Mouse (Mus musculus) heart, embryonic 15.5 days (tissue): ENCODE measurements at regions not wholly inside any gene's neighbourhood (a gene's known extent, or its start where the extent isn't known, plus 50 kb on each side); places are given as distances from the start of the nearest gene placed in this dataset.

ENCODE experiments used
- ATAC-seq: fragments of 200-750 bp; cut with Nextera tagmentation; replicated peaks from 2 replicates; pipeline ENCODE4 v1.8.0; 2017; ENCODE audit warnings: low read depth, moderate TSS enrichment; ENCODE audit not compliant: insufficient number of reproducible peaks, insufficient read depth, low FRiP score
- H3K27ac ChIP-seq: fragments of 300-500 bp; sonication (generic); 2 replicates; pipeline ENCODE4 v1.5.1; 2015; ENCODE audit warnings: mild to moderate bottlenecking, inconsistent platforms
- H3K27me3 ChIP-seq: fragments of 300-500 bp; sonication (generic); 2 replicates; pipeline ENCODE4 v1.6.1; 2015; ENCODE audit warnings: inconsistent platforms
- H3K36me3 ChIP-seq: fragments of 300-500 bp; sonication (generic); 2 replicates; pipeline ENCODE4 v1.6.1; 2015; ENCODE audit warnings: mild to moderate bottlenecking, inconsistent platforms
- H3K4me1 ChIP-seq: fragments of 300-500 bp; sonication (generic); replicated peaks from 2 replicates; pipeline ENCODE4 v1.6.1; 2015; ENCODE audit warnings: inconsistent platforms
- H3K4me2 ChIP-seq: fragments of 300-500 bp; sonication (generic); 2 replicates; pipeline ENCODE4 v1.6.1; 2015; ENCODE audit warnings: inconsistent platforms, mild to moderate bottlenecking, moderate library complexity
- H3K4me3 ChIP-seq: fragments of 300-500 bp; sonication (generic); 2 replicates; pipeline ENCODE4 v1.5.1; 2015; ENCODE audit warnings: mild to moderate bottlenecking, inconsistent platforms
- H3K9ac ChIP-seq: fragments of 300-500 bp; sonication (generic); 2 replicates; pipeline ENCODE4 v1.6.1; 2015; ENCODE audit warnings: mild to moderate bottlenecking, inconsistent platforms
- H3K9me3 ChIP-seq: fragments of 300-500 bp; sonication (generic); replicated peaks from 2 replicates; pipeline ENCODE4 v1.6.1; 2016; ENCODE audit warnings: inconsistent platforms
- WGBS: fragments of 180-500 bp; shearing (Covaris S2); methylation state at CpG from one replicate; pipeline ENCODE4 v1.1.7; 2015; ENCODE audit warnings: mixed read lengths; 5-methylcytosine and 5-hydroxymethylcytosine counted together

DNA sequence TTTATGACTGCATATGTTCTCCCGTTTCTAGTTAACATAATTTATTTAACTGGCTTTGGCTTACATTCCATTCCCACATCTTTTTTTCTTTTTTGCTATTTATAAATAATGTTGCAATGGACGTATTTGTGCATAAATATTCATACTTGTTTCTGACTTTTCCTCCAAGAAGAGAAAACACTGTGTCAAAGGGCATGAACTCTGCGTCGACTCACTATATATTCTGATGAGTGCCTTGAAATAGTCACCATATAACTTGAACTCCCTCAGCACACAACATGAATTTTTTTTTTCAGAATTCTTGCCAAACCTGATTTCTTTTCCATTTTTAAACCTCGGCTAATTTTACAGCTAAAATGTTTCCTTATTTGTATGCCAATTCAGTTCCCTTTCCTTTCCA, 249.4 kb upstream of the Dynlrb2 start:
- ATAC-seq, result no peak
- Histone ChIP-seq H3K36me3 (no peaks in the 10 kb centered on the region), H3K9me3 (no peaks in the 10 kb centered on the region), H3K27ac (no peak overlapping the region), H3K9ac (no peak overlapping the region), H3K4me2 (no peak overlapping the region), H3K4me1 (0 out of 2 replicates have a peak, but pooled peaks cover 2% of the 10 kb centered on the region), H3K4me3 (no peak overlapping the region), H3K27me3 (no peaks in the 10 kb centered on the region)
- 74% methylated on average over 5 of the region's 5 CpGs for WGBS

DNA sequence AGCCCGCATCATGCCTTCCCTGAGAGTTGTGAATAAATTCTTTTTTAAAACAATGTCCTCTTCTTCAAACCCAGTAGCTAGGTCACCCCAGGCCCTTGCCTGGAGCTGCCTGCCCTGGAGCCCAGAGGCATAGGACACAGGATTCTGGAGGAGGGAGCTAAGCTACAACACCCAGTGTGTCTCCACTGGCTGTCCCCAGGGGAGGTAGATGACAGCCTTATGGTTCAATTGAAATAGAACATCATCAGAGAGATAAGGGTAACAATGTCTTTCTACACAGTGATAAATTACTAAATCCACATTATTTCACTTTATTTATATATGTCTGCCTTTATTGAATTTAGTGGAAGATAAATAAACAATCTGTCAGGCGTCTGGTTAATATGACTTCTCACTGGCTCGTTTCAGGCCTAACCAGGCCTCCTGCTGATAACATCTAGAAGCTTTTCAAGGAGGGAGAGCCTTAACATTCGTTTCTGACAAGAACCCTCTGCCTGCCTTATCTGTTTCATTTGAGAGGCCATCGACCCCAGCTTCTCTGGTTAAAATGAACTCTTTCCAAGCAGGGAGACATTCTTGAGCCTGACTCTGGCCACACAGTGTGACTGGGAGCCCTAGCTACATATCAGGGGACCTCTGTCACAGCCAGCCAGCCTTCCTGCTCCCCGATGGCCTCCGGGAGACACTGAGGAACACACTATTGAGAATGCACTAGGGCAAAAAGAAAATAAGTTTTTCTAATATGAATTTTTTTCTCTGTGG, 252.1 kb upstream of the Dynlrb2 start:
- 29% methylated on average over 7 of the region's 7 CpGs for WGBS
- no peaks in the 10 kb centered on the region for H3K9me3 ChIP-seq
- H3K27me3 ChIP-seq, result no peaks in the 10 kb centered on the region
- no peak overlapping the region for H3K9ac ChIP-seq
- H3K4me1 ChIP-seq, result 0 out of 2 replicates have a peak, but pooled peaks cover 2% of the 10 kb centered on the region
- no peak for ATAC-seq
- H3K4me2 ChIP-seq, result no peak overlapping the region
- H3K27ac ChIP-seq, result no peak overlapping the region
- H3K36me3 ChIP-seq, result no peaks in the 10 kb centered on the region
- H3K4me3 ChIP-seq, result no peak overlapping the region

GRCm38 (mm10) chr8:116248398-116248797, 256.4 kb upstream of the Dynlrb2 start:
- no peak for ATAC-seq
- no peaks in the 10 kb centered on the region for H3K9me3 ChIP-seq
- H3K27me3 ChIP-seq, result no peaks in the 10 kb centered on the region
- no peak overlapping the region for H3K9ac ChIP-seq
- WGBS, result 76% methylated on average over 1 of the region's 1 CpGs
- H3K4me3 ChIP-seq, result no peak overlapping the region
- no peak overlapping the region for H3K27ac ChIP-seq
- H3K36me3 ChIP-seq, result no peaks in the 10 kb centered on the region
- H3K4me1 ChIP-seq, result 0 out of 2 replicates have a peak, but pooled peaks cover 2% of the 10 kb centered on the region
- no peak overlapping the region for H3K4me2 ChIP-seq

DNA sequence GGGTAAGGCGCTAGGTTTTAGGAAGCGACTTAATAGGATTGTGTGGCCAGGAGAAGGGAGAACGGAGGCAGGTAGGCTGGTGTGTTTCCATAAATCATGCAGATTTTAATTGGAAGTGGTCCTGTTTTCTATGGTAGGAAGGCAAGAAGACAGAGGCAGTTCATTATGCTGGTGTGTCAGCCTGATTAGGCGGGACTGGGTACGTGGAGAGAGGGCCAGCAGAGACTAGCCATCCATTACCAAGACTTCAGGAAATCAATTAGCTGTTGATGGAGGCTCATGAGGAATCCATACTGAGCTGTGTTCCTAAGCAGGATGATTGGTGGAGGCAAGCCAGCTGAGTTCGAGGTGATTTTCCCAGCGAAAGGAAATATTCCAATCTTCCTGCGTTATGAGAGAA, 261.3 kb upstream of the Dynlrb2 start:
- H3K9ac ChIP-seq, result no peak overlapping the region
- no peak overlapping the region for H3K4me3 ChIP-seq
- no peaks in the 10 kb centered on the region for H3K27me3 ChIP-seq
- no peak for ATAC-seq
- H3K4me2 ChIP-seq, result no peak overlapping the region
- H3K4me1 ChIP-seq, result no peaks in the 10 kb centered on the region
- no peaks in the 10 kb centered on the region for H3K36me3 ChIP-seq
- 70% methylated on average over 8 of the region's 8 CpGs for WGBS
- no peaks in the 10 kb centered on the region for H3K9me3 ChIP-seq
- no peak overlapping the region for H3K27ac ChIP-seq

DNA sequence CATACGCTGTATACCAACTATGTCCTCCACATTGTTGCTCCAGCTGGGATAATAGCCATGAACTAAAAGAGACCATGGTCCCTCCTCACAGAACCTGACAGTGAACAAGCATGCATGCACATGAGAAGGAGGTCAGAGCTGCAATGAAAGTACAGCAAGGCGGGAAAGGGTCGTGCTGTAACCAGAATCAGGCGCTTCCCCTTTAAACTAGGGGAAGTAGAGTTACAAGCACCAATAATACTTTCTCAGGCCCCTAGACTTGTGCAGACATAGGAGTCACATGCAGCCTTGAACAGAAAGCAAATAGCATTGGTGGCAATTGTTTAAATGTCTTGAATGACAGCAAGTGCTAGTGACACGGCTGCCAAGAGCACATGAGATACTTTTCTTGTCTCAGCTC, 261.8 kb upstream of the Dynlrb2 start:
- no peak overlapping the region for H3K27ac ChIP-seq
- H3K9me3 ChIP-seq, result no peaks in the 10 kb centered on the region
- H3K36me3 ChIP-seq, result no peaks in the 10 kb centered on the region
- no peak for ATAC-seq
- H3K4me1 ChIP-seq, result no peaks in the 10 kb centered on the region
- no peaks in the 10 kb centered on the region for H3K27me3 ChIP-seq
- H3K4me2 ChIP-seq, result no peak overlapping the region
- WGBS, result 62% methylated on average over 5 of the region's 5 CpGs
- H3K4me3 ChIP-seq, result no peak overlapping the region
- H3K9ac ChIP-seq, result no peak overlapping the region

GRCm38 (mm10) chr8:116241987-116242242, 262.9 kb upstream of the Dynlrb2 start:
- 91% methylated on average over 5 of the region's 5 CpGs for WGBS
- no peaks in the 10 kb centered on the region for H3K4me1 ChIP-seq
- H3K27me3 ChIP-seq, result no peaks in the 10 kb centered on the region
- no peaks in the 10 kb centered on the region for H3K9me3 ChIP-seq
- H3K36me3 ChIP-seq, result no peaks in the 10 kb centered on the region
- no peak overlapping the region for H3K9ac ChIP-seq
- no peak overlapping the region for H3K4me3 ChIP-seq
- no peak overlapping the region for H3K27ac ChIP-seq
- no peak for ATAC-seq
- H3K4me2 ChIP-seq, result no peak overlapping the region

DNA sequence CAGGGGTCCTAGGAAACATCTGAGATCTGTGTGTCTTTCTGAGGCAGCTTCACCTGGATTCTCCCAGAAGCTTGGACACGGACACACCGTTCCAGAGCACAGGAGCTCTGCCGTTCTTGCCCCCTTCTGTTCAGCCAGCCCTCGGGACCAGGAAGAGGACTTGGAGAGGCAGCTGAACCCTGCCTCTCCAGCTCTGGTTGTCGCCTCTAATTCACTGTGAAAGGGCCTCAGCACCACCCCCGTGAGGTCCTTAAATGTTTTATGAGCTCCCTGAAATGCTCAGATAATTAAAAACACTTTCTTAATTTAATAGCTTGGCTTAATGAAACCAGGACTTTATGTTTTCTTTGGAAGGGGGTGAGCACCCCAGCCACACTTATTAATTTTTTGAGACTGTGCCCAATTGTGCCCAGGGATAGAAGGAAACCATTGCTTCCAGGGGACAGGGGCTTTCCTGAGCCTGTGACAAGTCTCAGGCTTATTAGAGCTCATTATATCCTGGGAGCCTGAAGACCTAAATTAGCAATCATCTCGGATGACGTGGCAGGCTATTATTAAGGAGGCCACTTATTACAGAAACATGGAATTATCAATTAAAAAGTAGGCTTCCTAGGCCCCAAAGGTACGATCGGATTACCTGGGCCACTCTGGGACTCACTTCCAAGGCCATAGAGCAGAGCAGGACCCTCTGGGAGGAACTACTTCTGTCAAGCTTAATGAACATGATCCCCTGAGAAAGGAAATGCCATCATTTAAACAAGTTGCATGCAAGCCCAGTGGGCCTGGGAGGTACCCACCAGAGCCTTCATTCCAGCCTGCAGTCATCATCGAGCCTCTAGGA, 263.4 kb upstream of the Dynlrb2 start:
- Histone ChIP-seq H3K4me3 (no peak overlapping the region), H3K4me1 (no peaks in the 10 kb centered on the region), H3K9me3 (no peaks in the 10 kb centered on the region), H3K27me3 (no peaks in the 10 kb centered on the region), H3K9ac (no peak overlapping the region), H3K4me2 (no peak overlapping the region), H3K27ac (no peak overlapping the region), H3K36me3 (no peaks in the 10 kb centered on the region)
- 75% methylated on average over 11 of the region's 11 CpGs for WGBS
- no peak for ATAC-seq

GRCm38 (mm10) chr8:116238670-116239069, 266.1 kb upstream of the Dynlrb2 start:
- no peaks in the 10 kb centered on the region for H3K27me3 ChIP-seq
- no peak overlapping the region for H3K4me3 ChIP-seq
- no peak for ATAC-seq
- H3K9me3 ChIP-seq, result no peaks in the 10 kb centered on the region
- WGBS, result 86% methylated on average over 1 of the region's 1 CpGs
- H3K4me2 ChIP-seq, result no peak overlapping the region
- no peaks in the 10 kb centered on the region for H3K36me3 ChIP-seq
- H3K9ac ChIP-seq, result no peak overlapping the region
- no peak overlapping the region for H3K27ac ChIP-seq
- H3K4me1 ChIP-seq, result no peaks in the 10 kb centered on the region

DNA sequence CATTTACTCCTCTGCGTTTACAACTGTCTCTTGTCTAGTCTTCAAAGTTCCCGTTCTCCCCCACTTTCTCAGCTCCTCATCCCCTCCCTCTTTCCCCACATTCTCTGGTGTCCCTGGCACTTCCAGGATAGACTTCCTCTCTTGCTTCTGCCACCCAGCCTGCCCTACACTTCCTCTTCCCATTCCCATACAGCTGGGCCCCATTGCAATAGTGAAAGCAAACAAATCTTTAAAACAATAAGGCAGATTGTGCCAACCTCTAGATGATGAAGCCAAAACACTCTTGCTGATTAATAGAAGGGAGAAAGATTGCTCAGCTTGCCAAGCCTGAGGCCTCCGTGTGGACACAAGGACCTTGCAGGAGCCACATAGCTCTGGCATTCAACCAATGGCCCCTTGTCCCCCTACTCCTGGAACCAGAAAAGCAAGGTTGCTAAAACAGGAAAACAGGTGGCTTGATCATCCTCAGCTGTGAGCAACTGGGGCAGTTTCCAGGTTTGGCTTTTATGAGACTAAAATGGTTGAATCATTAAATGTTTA, 267.1 kb upstream of the Dynlrb2 start:
- H3K4me3 ChIP-seq, result no peak overlapping the region
- no peaks in the 10 kb centered on the region for H3K9me3 ChIP-seq
- WGBS, result 64% methylated on average over 3 of the region's 3 CpGs
- no peaks in the 10 kb centered on the region for H3K4me1 ChIP-seq
- no peak overlapping the region for H3K9ac ChIP-seq
- H3K4me2 ChIP-seq, result no peak overlapping the region
- H3K27me3 ChIP-seq, result no peaks in the 10 kb centered on the region
- no peak overlapping the region for H3K27ac ChIP-seq
- ATAC-seq, result no peak
- H3K36me3 ChIP-seq, result no peaks in the 10 kb centered on the region

GRCm38 (mm10) chr8:116229654-116230136, 275.1 kb upstream of the Dynlrb2 start:
- Histone ChIP-seq H3K4me3 (no peak overlapping the region), H3K27ac (no peak overlapping the region), H3K9ac (no peak overlapping the region), H3K4me2 (no peak overlapping the region), H3K36me3 (no peaks in the 10 kb centered on the region), H3K4me1 (no peaks in the 10 kb centered on the region), H3K27me3 (no peaks in the 10 kb centered on the region), H3K9me3 (no peaks in the 10 kb centered on the region)
- WGBS, result 61% methylated on average over 5 of the region's 5 CpGs
- no peak for ATAC-seq

DNA sequence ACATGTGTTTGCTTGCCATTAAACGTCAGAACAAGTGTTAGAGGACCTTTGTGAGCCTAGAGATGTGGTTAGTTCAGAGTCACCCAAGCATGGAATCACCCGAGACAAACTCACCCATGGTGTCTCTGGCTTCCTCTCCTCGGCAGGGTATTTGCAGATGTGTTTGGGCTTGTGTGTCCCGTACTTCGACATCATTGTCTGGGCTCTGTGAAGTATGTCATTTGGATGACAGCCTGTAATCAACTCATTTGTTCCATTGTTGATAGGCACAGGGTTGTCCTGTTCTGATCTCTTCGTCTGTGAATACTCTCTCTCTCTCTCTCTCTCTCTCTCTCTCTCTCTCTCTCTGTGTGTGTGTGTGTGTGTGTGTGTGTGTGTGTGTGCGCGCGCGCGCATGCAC, 277.8 kb upstream of the Dynlrb2 start:
- Histone ChIP-seq H3K27me3 (no peaks in the 10 kb centered on the region), H3K27ac (no peak overlapping the region), H3K4me3 (no peak overlapping the region), H3K9me3 (no peaks in the 10 kb centered on the region), H3K4me2 (no peak overlapping the region), H3K36me3 (no peaks in the 10 kb centered on the region), H3K9ac (no peak overlapping the region), H3K4me1 (no peaks in the 10 kb centered on the region)
- no peak for ATAC-seq
- WGBS, result 85% methylated on average over 11 of the region's 11 CpGs
